Mouse (Mus musculus) CH12.LX (cell line): ENCODE results near the gene Znrd1as. TPM values are rescaled to one million over a fixed set of nuclear protein-coding genes. Genes with fewer than 3 reads are reported as not detected.

ENCODE experiments used
- DNase-seq: peaks from one replicate; pipeline ENCODE4 v3.0.0-alpha.2; 2013; ENCODE audit errors: extremely low read depth
- H3K27ac ChIP-seq: 2 replicates; pipeline ENCODE4 v1.5.1; 2012; ENCODE audit warnings: low read depth, mild to moderate bottlenecking, control low read depth, moderate library complexity; ENCODE audit not compliant: insufficient read depth
- H3K27me3 ChIP-seq: replicated peaks from 2 replicates; pipeline ENCODE3; 2012; ENCODE audit warnings: inconsistent platforms
- H3K36me3 ChIP-seq, 2 experiments: replicated peaks in 1 of 2; 2 replicates each; pipeline versions ENCODE3 to v1.6.1; 2012; ENCODE audit warnings: inconsistent platforms in 1 of 2, low read length in 1 of 2, mild to moderate bottlenecking in 1 of 2, mixed read lengths in 1 of 2, moderate library complexity in 1 of 2; ENCODE audit not compliant: control insufficient read depth in 1 of 2, insufficient read depth in 1 of 2
- H3K4me1 ChIP-seq, 2 experiments: 2 replicates each; pipeline ENCODE4 v1.6.1; 2012; ENCODE audit warnings: inconsistent platforms in 1 of 2, moderate library complexity in 1 of 2; ENCODE audit not compliant: insufficient read depth in 2 of 2, control insufficient read depth in 1 of 2
- H3K4me2 ChIP-seq: 2 replicates; pipeline ENCODE4 v1.6.1; 2012; ENCODE audit warnings: low read depth, mild to moderate bottlenecking, control low read depth; ENCODE audit not compliant: poor library complexity, insufficient read depth, severe bottlenecking
- H3K4me3 ChIP-seq, 3 experiments: fragments of 150-350 bp in 1 of 3; sonication (generic) in 1 of 3; replicated peaks in 1 of 3; 2 replicates each; pipeline versions ENCODE3 to v1.5.1; 2011 to 2012; ENCODE audit warnings: low read depth in 2 of 3, low read length in 2 of 3, mild to moderate bottlenecking in 2 of 3, moderate library complexity in 2 of 3, control low read depth in 1 of 3, improper control_type of control experiment in 1 of 3, inconsistent platforms in 1 of 3, mixed read lengths in 1 of 3; ENCODE audit not compliant: poor library complexity in 1 of 3
- H3K79me2 ChIP-seq: replicated peaks from 2 replicates; pipeline ENCODE4 v1.6.1; 2012; ENCODE audit warnings: mild to moderate bottlenecking, moderate library complexity; ENCODE audit not compliant: control insufficient read depth, poor library complexity, insufficient read depth, severe bottlenecking; ENCODE audit errors: extremely low read depth
- H3K9ac ChIP-seq: 2 replicates; pipeline ENCODE4 v1.6.1; 2012; ENCODE audit warnings: low read depth, mild to moderate bottlenecking, control low read depth, moderate library complexity; ENCODE audit not compliant: insufficient read depth
- H3K9me3 ChIP-seq: replicated peaks from 2 replicates; pipeline ENCODE3; 2012; ENCODE audit warnings: low read length, inconsistent platforms, mixed read lengths
- CHD1 ChIP-seq: IDR thresholded peaks from 2 replicates; pipeline ENCODE4 v1.6.1; 2012; ENCODE audit warnings: low read depth, low read length, improper control_type of control experiment, inconsistent platforms
- EP300 ChIP-seq: IDR thresholded peaks from 2 replicates; pipeline ENCODE4 v1.6.1; 2011; ENCODE audit warnings: low read length, improper control_type of control experiment
- MAZ ChIP-seq: IDR thresholded peaks from 2 replicates; pipeline ENCODE4 v1.6.1; 2012; ENCODE audit warnings: low read depth, mild to moderate bottlenecking, inconsistent platforms, low read length, improper control_type of control experiment, moderate library complexity
- MXI1 ChIP-seq: IDR thresholded peaks from 2 replicates; pipeline ENCODE4 v1.6.1; 2011; ENCODE audit warnings: mild to moderate bottlenecking, low read depth, low read length, improper control_type of control experiment
- POLR2AphosphoS2 ChIP-seq: IDR thresholded peaks from 2 replicates; pipeline ENCODE4 v1.6.1; 2011; ENCODE audit warnings: low read depth, low read length, improper control_type of control experiment
- TCF12 ChIP-seq: IDR thresholded peaks from 2 replicates; pipeline ENCODE4 v1.6.1; 2014; ENCODE audit warnings: low read depth, mild to moderate bottlenecking, inconsistent platforms, low read length, improper control_type of control experiment
- UBTF ChIP-seq: IDR thresholded peaks from 2 replicates; pipeline ENCODE4 v1.6.1; 2012; ENCODE audit warnings: low read depth, mild to moderate bottlenecking, inconsistent platforms, low read length, improper control_type of control experiment, moderate library complexity
- dilution Hi-C: fragments of 300-500 bp; cut with MboI; formaldehyde crosslinking; loops from 2 replicates; pipeline ENCODE4 v1.14.3; 2020; ENCODE audit warnings: low sequenced_read_pairs; ENCODE audit not compliant: extremely low pct_unique_long_range_greater_than_20kb, extremely low pct_ligation_motif_present
- in situ Hi-C: fragments of 300-500 bp; cut with MboI; formaldehyde crosslinking; loops from 3 replicates; pipeline ENCODE4 v1.14.3; 2019; ENCODE audit warnings: low sequenced_read_pairs, low pct_ligation_motif_present, low pct_unique_long_range_greater_than_20kb, mixed read lengths
- polyA plus RNA-seq: library from polyadenylated mRNA; unstranded; fragments of >175 nt; gene quantifications from 2 replicates; pipeline ENCODE4 v1.2.1, GENCODE M21; 2012; ENCODE audit warnings: low read depth; ENCODE audit not compliant: insufficient read length
- total RNA-seq, 2 experiments: library from RNA; depleted of rRNA; stranded (reverse); fragments of 300-350 nt in 1 of 2; fragments of >200 nt in 1 of 2; gene quantifications; 2 replicates each; pipeline ENCODE4 v1.2.3; 2012 to 2014

Znrd1as gene
- total and polyA plus RNA-seq, 3 experiments: 8.1 to 9.3 (median 8.5) TPM

- no peak overlapping the region for H3K27ac ChIP-seq
Measured at GRCm38 (mm10) chr17:37012141-37012540, 53.7 kb downstream of the Znrd1as start.

More at GRCm38 (mm10) chr17:37012141-37012540, 53.7 kb downstream of the Znrd1as start:
- no peak for DNase-seq
- H3K79me2 ChIP-seq: no peaks in the 10 kb centered on the region
- in situ Hi-C loops (no loop called here), dilution Hi-C loops (no loop called here)
- H3K4me3 ChIP-seq: no peak overlapping the region
- H3K9me3 ChIP-seq: no peaks in the 10 kb centered on the region
- TF ChIP-seq CHD1 (no peak), UBTF (no peak), EP300 (no peak), POLR2AphosphoS2 (no peak), TCF12 (no peak), MXI1 (no peak), MAZ (no peak)
- H3K36me3 ChIP-seq: no peaks in the 10 kb centered on the region
- H3K4me1 ChIP-seq: no peaks in the 10 kb centered on the region
- no peak overlapping the region for H3K4me2 ChIP-seq
- no peaks in the 10 kb centered on the region for H3K27me3 ChIP-seq
- no peak overlapping the region for H3K9ac ChIP-seq

Other genes with a start within 250 kb of the Znrd1as start
Only the 20 nearest of the 21 such genes appear.
- gene H2-M10.5, start 185.7 kb upstream of the Znrd1as start, total RNA-seq (2012; rRNA removed): not detected in 2 replicates
- not detected in 2 replicates for gene H2-M10.5, start 185.7 kb upstream of the Znrd1as start, total RNA-seq (2014; rRNA removed)
- not detected in 2 replicates for gene H2-M10.5, start 185.7 kb upstream of the Znrd1as start, polyA plus RNA-seq
- not detected in 2 replicates for gene H2-M10.6, start 146.4 kb upstream of the Znrd1as start, total RNA-seq (2012; rRNA removed)
- not detected in 2 replicates for gene H2-M10.6, start 146.4 kb upstream of the Znrd1as start, total RNA-seq (2014; rRNA removed)
- 0.20 and 0.27 TPM in 2 replicates for gene H2-M10.6, start 146.4 kb upstream of the Znrd1as start, polyA plus RNA-seq
- gene Trim26, start 121.5 kb upstream of the Znrd1as start, total RNA-seq (2012; rRNA removed): 17.1 and 19.1 TPM in 2 replicates
- gene Trim26, start 121.5 kb upstream of the Znrd1as start, total RNA-seq (2014; rRNA removed): 13.6 and 14.2 TPM in 2 replicates
- 67.0 and 67.1 TPM in 2 replicates for gene Trim26, start 121.5 kb upstream of the Znrd1as start, polyA plus RNA-seq
- not detected in 2 replicates for gene Trim15, start 91.4 kb upstream of the Znrd1as start, total RNA-seq (2012; rRNA removed)
- not detected in 2 replicates for gene Trim15, start 91.4 kb upstream of the Znrd1as start, total RNA-seq (2014; rRNA removed)
- gene Trim15, start 91.4 kb upstream of the Znrd1as start, polyA plus RNA-seq: 0.14 TPM in 1 of 2 replicates, not detected in the other
- not detected in 2 replicates for gene Trim10, start 89.0 kb upstream of the Znrd1as start, total RNA-seq (2012; rRNA removed)
- gene Trim10, start 89.0 kb upstream of the Znrd1as start, total RNA-seq (2014; rRNA removed): not detected in 2 replicates
- gene Trim10, start 89.0 kb upstream of the Znrd1as start, polyA plus RNA-seq: not detected in 2 replicates
- gene Trim40, start 68.5 kb upstream of the Znrd1as start, total RNA-seq (2012; rRNA removed): 0.13 TPM in 1 of 2 replicates, not detected in the other
- gene Trim40, start 68.5 kb upstream of the Znrd1as start, total RNA-seq (2014; rRNA removed): not detected in 2 replicates
- 0.14 and 0.22 TPM in 2 replicates for gene Trim40, start 68.5 kb upstream of the Znrd1as start, polyA plus RNA-seq
- gene Trim31, start 60.5 kb upstream of the Znrd1as start, total RNA-seq (2012; rRNA removed): not detected in 2 replicates
- gene Trim31, start 60.5 kb upstream of the Znrd1as start, total RNA-seq (2014; rRNA removed): not detected in 2 replicates
- not detected in 2 replicates for gene Trim31, start 60.5 kb upstream of the Znrd1as start, polyA plus RNA-seq
- not detected in 2 replicates for gene Rnf39, start 15.7 kb upstream of the Znrd1as start, total RNA-seq (2012; rRNA removed)
- gene Rnf39, start 15.7 kb upstream of the Znrd1as start, total RNA-seq (2014; rRNA removed): not detected in 2 replicates
- gene Rnf39, start 15.7 kb upstream of the Znrd1as start, polyA plus RNA-seq: 0.40 TPM in 1 of 2 replicates, not detected in the other
- 208 and 209 TPM in 2 replicates for gene Ppp1r11, start 6.9 kb upstream of the Znrd1as start, total RNA-seq (2012; rRNA removed)
- gene Ppp1r11, start 6.9 kb upstream of the Znrd1as start, total RNA-seq (2014; rRNA removed): 120 and 128 TPM in 2 replicates
- gene Ppp1r11, start 6.9 kb upstream of the Znrd1as start, polyA plus RNA-seq: 238 and 276 TPM in 2 replicates
- 66.9 and 80.3 TPM in 2 replicates for gene Znrd1, start within 50 bp of the Znrd1as start, total RNA-seq (2012; rRNA removed)
- 66.8 and 67.3 TPM in 2 replicates for gene Znrd1, start within 50 bp of the Znrd1as start, total RNA-seq (2014; rRNA removed)
- gene Znrd1, start within 50 bp of the Znrd1as start, polyA plus RNA-seq: 74.5 and 98.1 TPM in 2 replicates
- gene 2410137M14Rik, start 22.6 kb downstream of the Znrd1as start, total RNA-seq (2012; rRNA removed): not detected in 2 replicates
- 0.31 TPM in 1 of 2 replicates, not detected in the other for gene 2410137M14Rik, start 22.6 kb downstream of the Znrd1as start, total RNA-seq (2014; rRNA removed)
- gene 2410137M14Rik, start 22.6 kb downstream of the Znrd1as start, polyA plus RNA-seq: 0.40 TPM in 1 of 2 replicates, not detected in the other
- 0.84 and 1.1 TPM in 2 replicates for gene H2-M5, start 30.9 kb downstream of the Znrd1as start, total RNA-seq (2012; rRNA removed)
- gene H2-M5, start 30.9 kb downstream of the Znrd1as start, total RNA-seq (2014; rRNA removed): 0.58 and 1.1 TPM in 2 replicates
- gene H2-M5, start 30.9 kb downstream of the Znrd1as start, polyA plus RNA-seq: 2.2 and 3.6 TPM in 2 replicates
- gene Zfp57, start 42.6 kb downstream of the Znrd1as start, total RNA-seq (2012; rRNA removed): not detected in 2 replicates
- gene Zfp57, start 42.6 kb downstream of the Znrd1as start, total RNA-seq (2014; rRNA removed): not detected in 2 replicates
- 0.10 and 0.26 TPM in 2 replicates for gene Zfp57, start 42.6 kb downstream of the Znrd1as start, polyA plus RNA-seq
- not detected in 2 replicates for gene Mog, start 64.8 kb downstream of the Znrd1as start, total RNA-seq (2012; rRNA removed)
- not detected in 2 replicates for gene Mog, start 64.8 kb downstream of the Znrd1as start, total RNA-seq (2014; rRNA removed)
- not detected in 2 replicates for gene Mog, start 64.8 kb downstream of the Znrd1as start, polyA plus RNA-seq
- gene Gabbr1, start 87.4 kb downstream of the Znrd1as start, total RNA-seq (2012; rRNA removed): 4.7 TPM in 2 replicates
- 1.8 and 2.1 TPM in 2 replicates for gene Gabbr1, start 87.4 kb downstream of the Znrd1as start, total RNA-seq (2014; rRNA removed)
- 10.2 and 11.6 TPM in 2 replicates for gene Gabbr1, start 87.4 kb downstream of the Znrd1as start, polyA plus RNA-seq
- not detected in 2 replicates for gene Olfr90, start 129.9 kb downstream of the Znrd1as start, total RNA-seq (2012; rRNA removed)
- gene Olfr90, start 129.9 kb downstream of the Znrd1as start, total RNA-seq (2014; rRNA removed): not detected in 2 replicates
- gene Olfr90, start 129.9 kb downstream of the Znrd1as start, polyA plus RNA-seq: not detected in 2 replicates
- not detected in 2 replicates for gene Olfr91, start 139.7 kb downstream of the Znrd1as start, total RNA-seq (2012; rRNA removed)
- gene Olfr91, start 139.7 kb downstream of the Znrd1as start, total RNA-seq (2014; rRNA removed): not detected in 2 replicates
- gene Olfr91, start 139.7 kb downstream of the Znrd1as start, polyA plus RNA-seq: not detected in 2 replicates
- not detected in 2 replicates for gene Olfr92, start 161.5 kb downstream of the Znrd1as start, total RNA-seq (2012; rRNA removed)
- not detected in 2 replicates for gene Olfr92, start 161.5 kb downstream of the Znrd1as start, total RNA-seq (2014; rRNA removed)
- not detected in 2 replicates for gene Olfr92, start 161.5 kb downstream of the Znrd1as start, polyA plus RNA-seq
- not detected in 2 replicates for gene Olfr93, start 202.9 kb downstream of the Znrd1as start, total RNA-seq (2012; rRNA removed)
- not detected in 2 replicates for gene Olfr93, start 202.9 kb downstream of the Znrd1as start, total RNA-seq (2014; rRNA removed)
- not detected in 2 replicates for gene Olfr93, start 202.9 kb downstream of the Znrd1as start, polyA plus RNA-seq
- gene Ubd, start 235.3 kb downstream of the Znrd1as start, total RNA-seq (2012; rRNA removed): 0.21 and 0.47 TPM in 2 replicates
- gene Ubd, start 235.3 kb downstream of the Znrd1as start, total RNA-seq (2014; rRNA removed): not detected in 2 replicates
- not detected in 2 replicates for gene Ubd, start 235.3 kb downstream of the Znrd1as start, polyA plus RNA-seq